Mouse (Mus musculus) stomach, embryonic 16.5 days (tissue): Measurements from ENCODE around the gene Dmwd. TPM values are rescaled to one million over a fixed set of nuclear protein-coding genes. Genes with fewer than 3 reads are reported as not detected.
A peak's percentile ranks its signal among the peaks of the same experiment; 100 is the strongest.

Source experiments
- ATAC-seq: fragments of 200-750 bp; cut with Nextera tagmentation; 2 replicates; pipeline ENCODE4 v1.8.0; 2017; ENCODE audit warnings: moderate number of reproducible peaks, moderate TSS enrichment; ENCODE audit not compliant: insufficient read depth, low FRiP score
- H3K27ac ChIP-seq: fragments of 300-500 bp; sonication (generic); 2 replicates; pipeline ENCODE4 v1.5.1; 2014; ENCODE audit warnings: low read length
- H3K27me3 ChIP-seq: fragments of 300-500 bp; sonication (generic); 2 replicates; pipeline ENCODE4 v1.6.1; 2014; ENCODE audit warnings: low read length, control low read depth, mixed read lengths; ENCODE audit not compliant: control insufficient read depth, insufficient read depth
- H3K36me3 ChIP-seq: fragments of 300-500 bp; sonication (generic); 2 replicates; pipeline ENCODE4 v1.6.1; 2014; ENCODE audit warnings: low read length; ENCODE audit not compliant: control insufficient read depth, insufficient read depth
- H3K4me1 ChIP-seq: fragments of 300-500 bp; sonication (generic); 2 replicates; pipeline ENCODE4 v1.6.1; 2014; ENCODE audit warnings: low read length, control low read depth, mixed read lengths; ENCODE audit not compliant: control insufficient read depth, insufficient read depth
- H3K4me2 ChIP-seq: fragments of 300-500 bp; sonication (generic); 2 replicates; pipeline ENCODE4 v1.6.1; 2014; ENCODE audit warnings: low read depth, low read length, mixed read lengths
- H3K4me3 ChIP-seq: fragments of 300-500 bp; sonication (generic); replicated peaks from 2 replicates; pipeline ENCODE4 v1.5.1; 2014; ENCODE audit warnings: mild to moderate bottlenecking, low read length
- H3K9ac ChIP-seq: fragments of 300-500 bp; sonication (generic); 2 replicates; pipeline ENCODE4 v1.6.1; 2014; ENCODE audit warnings: low read length
- H3K9me3 ChIP-seq: fragments of 300-500 bp; sonication (generic); replicated peaks from 2 replicates; pipeline ENCODE4 v1.6.1; 2016; ENCODE audit warnings: low read length, control low read depth; ENCODE audit not compliant: control insufficient read depth
- WGBS: fragments of 180-500 bp; shearing (Covaris S2); extraction: QIAGEN DNeasy Blood & Tissue Kit; methylation state at CpG from one replicate; pipeline ENCODE4 v1.1.7; 2014; 5-methylcytosine and 5-hydroxymethylcytosine counted together
- polyA plus RNA-seq: library from polyadenylated mRNA; unstranded; fragments of >200 nt; fragmentation: Nextera tagmentation; extraction: Ambion mirVana; gene quantifications from 2 replicates; pipeline ENCODE4 v1.2.1, GENCODE M21; 2015

Gene Dmwd
- polyA plus RNA-seq, 1 experiment from 2014 or later: 8.3 TPM

GRCm38 (mm10) chr7:19077761-19078160, 1.7 kb downstream of the Dmwd start:
- peaks cover 11% of the 10 kb centered on the region; the same call in 1 of the 2 replicates for H3K36me3 ChIP-seq
- 69% methylated on average over 14 of the region's 14 CpGs for WGBS
- no peak overlapping the region for H3K27ac ChIP-seq
- H3K4me3 ChIP-seq: peak overlapping the region; percentile 81
- no peaks in the 10 kb centered on the region for H3K9me3 ChIP-seq
- H3K9ac ChIP-seq: peak overlapping the region; percentile 96; the same call in 1 of the 2 replicates
- H3K4me1 ChIP-seq: peaks cover 29% of the 10 kb centered on the region
- peak overlapping the region; percentile 87 for H3K4me2 ChIP-seq
- H3K27me3 ChIP-seq: no peaks in the 10 kb centered on the region
- no peak for ATAC-seq

DNA sequence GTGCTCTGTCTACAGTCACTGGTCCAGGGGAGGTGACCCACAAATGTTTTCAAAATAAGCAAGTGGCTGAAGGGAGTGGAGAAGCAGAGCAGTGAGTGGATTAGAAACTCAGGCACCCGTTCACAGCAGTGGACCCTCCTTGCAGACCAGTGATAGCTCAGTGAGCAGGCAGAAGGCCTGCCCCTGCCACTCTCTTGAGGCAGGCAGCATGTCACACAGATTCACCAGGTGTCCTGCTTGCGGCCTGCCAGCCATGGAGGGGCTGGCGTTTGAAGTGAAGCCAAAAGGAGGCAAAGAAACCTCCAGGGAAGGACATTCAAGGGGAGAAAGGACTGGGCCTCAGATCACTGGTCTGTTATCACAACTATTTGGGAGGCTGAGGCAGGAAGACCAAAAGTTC, 2.7 kb downstream of the Dmwd start:
- WGBS: 86% methylated on average over 3 of the region's 3 CpGs
- Histone ChIP-seq H3K36me3 (peaks cover 11% of the 10 kb centered on the region; the same call in 1 of the 2 replicates), H3K4me2 (no peak overlapping the region), H3K4me3 (no peak overlapping the region), H3K4me1 (peaks cover 39% of the 10 kb centered on the region), H3K27me3 (no peaks in the 10 kb centered on the region), H3K27ac (no peak overlapping the region), H3K9me3 (no peaks in the 10 kb centered on the region), H3K9ac (no peak overlapping the region)
- ATAC-seq: no peak

DNA sequence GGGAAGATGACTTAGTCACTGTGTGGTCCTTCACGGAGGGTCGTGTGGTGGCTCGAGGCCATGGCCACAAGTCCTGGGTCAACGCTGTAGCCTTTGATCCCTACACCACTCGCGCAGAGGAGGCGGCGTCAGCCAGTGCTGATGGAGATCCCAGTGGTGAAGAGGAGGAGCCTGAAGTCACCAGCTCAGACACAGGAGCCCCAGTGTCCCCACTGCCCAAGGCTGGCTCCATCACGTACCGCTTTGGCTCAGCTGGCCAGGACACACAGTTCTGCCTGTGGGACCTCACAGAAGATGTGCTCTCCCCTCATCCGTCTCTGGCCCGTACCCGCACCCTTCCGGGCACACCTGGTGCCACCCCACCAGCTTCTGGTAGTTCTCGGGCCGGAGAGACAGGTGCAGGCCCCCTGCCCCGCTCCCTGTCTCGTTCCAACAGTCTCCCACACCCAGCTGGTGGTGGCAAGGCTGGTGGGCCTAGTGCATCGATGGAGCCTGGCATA, 4.5 kb downstream of the Dmwd start:
- H3K27ac ChIP-seq: no peak overlapping the region
- no peak overlapping the region for H3K4me2 ChIP-seq
- H3K9ac ChIP-seq: no peak overlapping the region
- H3K27me3 ChIP-seq: no peaks in the 10 kb centered on the region
- peaks cover 54% of the 10 kb centered on the region for H3K4me1 ChIP-seq
- H3K9me3 ChIP-seq: no peaks in the 10 kb centered on the region
- ATAC-seq: no peak
- WGBS: 87% methylated on average over 19 of the region's 19 CpGs
- peaks cover 11% of the 10 kb centered on the region; the same call in 1 of the 2 replicates for H3K36me3 ChIP-seq
- H3K4me3 ChIP-seq: no peak overlapping the region

DNA sequence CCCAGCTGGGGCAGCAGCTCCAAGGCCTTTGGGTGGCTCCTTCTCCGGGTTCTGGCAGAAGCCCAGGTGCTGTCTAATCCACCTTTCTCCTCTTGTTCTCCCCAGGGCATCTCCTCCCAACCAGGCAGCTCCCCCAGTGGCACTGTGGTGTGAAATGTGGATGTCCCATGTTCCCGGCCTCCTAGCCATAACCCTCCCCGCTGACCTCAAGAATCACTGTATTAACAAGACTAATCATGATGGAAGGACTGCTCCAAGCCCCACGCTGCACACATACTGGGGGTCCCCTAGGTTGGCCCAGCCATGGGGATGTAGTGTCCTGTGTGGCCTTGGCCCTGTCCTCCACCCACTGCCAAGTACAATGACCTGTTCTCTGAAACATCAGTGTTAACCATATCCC, 6.1 kb downstream of the Dmwd start:
- Histone ChIP-seq H3K36me3 (peaks cover 15% of the 10 kb centered on the region; the same call in 1 of the 2 replicates), H3K4me1 (peaks cover 61% of the 10 kb centered on the region), H3K27me3 (no peaks in the 10 kb centered on the region), H3K4me2 (no peak overlapping the region), H3K9me3 (no peaks in the 10 kb centered on the region), H3K27ac (peak overlapping the region; percentile 45), H3K4me3 (no peak overlapping the region), H3K9ac (no peak overlapping the region)
- WGBS: 79% methylated on average over 4 of the region's 4 CpGs
- ATAC-seq: no peak

DNA sequence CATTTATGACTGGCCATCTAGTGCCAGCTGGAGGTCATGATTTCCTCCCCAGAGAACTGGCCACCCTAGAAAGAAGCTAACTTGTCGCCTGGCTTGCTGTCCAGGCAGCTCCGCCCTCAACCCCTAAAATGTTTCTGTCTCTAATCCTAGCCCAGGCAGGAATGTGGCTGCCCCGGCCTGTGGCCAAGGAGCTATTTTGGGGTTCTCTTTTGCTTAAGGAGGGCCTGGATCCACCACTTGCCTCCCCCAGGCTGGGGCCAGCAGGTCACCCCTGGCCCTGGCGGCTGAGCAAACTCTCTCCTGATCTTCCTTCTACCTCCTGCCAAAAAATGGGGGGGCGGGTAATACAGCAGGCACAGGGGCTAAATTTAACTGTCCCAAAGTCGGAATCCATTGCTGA, 7.1 kb downstream of the Dmwd start:
- whole genome bisulfite sequencing: 31% methylated on average over 6 of the region's 6 CpGs

DNA sequence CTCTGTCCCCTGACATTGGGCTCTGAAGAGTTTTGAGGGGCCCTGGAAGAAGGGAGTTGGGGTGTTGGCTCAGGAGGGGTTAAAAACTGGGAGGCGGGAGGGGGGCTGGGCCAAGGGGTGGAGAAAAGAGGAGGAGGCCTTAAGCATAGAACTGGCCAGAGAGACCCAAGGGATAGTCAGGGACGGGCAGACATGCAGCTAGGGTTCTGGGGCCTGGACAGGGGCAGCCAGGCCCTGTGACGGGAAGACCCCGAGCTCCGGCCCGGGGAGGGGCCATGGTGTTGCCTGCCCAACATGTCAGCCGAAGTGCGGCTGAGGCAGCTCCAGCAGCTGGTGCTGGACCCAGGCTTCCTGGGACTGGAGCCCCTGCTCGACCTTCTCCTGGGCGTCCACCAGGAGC, 7.7 kb downstream of the Dmwd start, which contains the start of gene Dmpk:
Gene Dmpk (plus strand): TSS at position 149 of the 400 bp plus-strand sequence.
- H3K4me1 ChIP-seq: peaks cover 53% of the 10 kb centered on the region
- ATAC-seq: peak; percentile 60; the same call in 1 of the 2 replicates
- peak within 1 kb of the TSS; percentile 52 for H3K4me3 ChIP-seq
- no peaks in the 10 kb centered on the region for H3K9me3 ChIP-seq
- peak within 1 kb of the TSS; percentile 80 for H3K27ac ChIP-seq
- 25% methylated on average over 10 of the region's 10 CpGs for WGBS
- no peaks in the 10 kb centered on the region for H3K27me3 ChIP-seq
- H3K9ac ChIP-seq: peak within 1 kb of the TSS; percentile 74
- peak within 1 kb of the TSS; percentile 60 for H3K4me2 ChIP-seq
- peaks cover 23% of the 10 kb centered on the region for H3K36me3 ChIP-seq

More for the DNA sequence above, 7.1 kb downstream of the Dmwd start:
- no peaks in the 10 kb centered on the region for H3K27me3 ChIP-seq
- peak; percentile 6; the same call in 1 of the 2 replicates for ATAC-seq
- peak overlapping the region; percentile 60 for H3K4me2 ChIP-seq
- no peaks in the 10 kb centered on the region for H3K9me3 ChIP-seq
- H3K4me1 ChIP-seq: peaks cover 53% of the 10 kb centered on the region
- H3K27ac ChIP-seq: peak overlapping the region; percentile 45
- peaks cover 16% of the 10 kb centered on the region; the same call in 1 of the 2 replicates for H3K36me3 ChIP-seq
- H3K9ac ChIP-seq: peak overlapping the region; percentile 24; the same call in 1 of the 2 replicates
- peak overlapping the region; percentile 52; the same call in 1 of the 2 replicates for H3K4me3 ChIP-seq

GRCm38 (mm10) chr7:19084277-19084771, 8.3 kb downstream of the Dmwd start:
- no peaks in the 10 kb centered on the region for H3K27me3 ChIP-seq
- H3K36me3 ChIP-seq: peaks cover 28% of the 10 kb centered on the region
- peak overlapping the region; percentile 60 for H3K4me2 ChIP-seq
- H3K9me3 ChIP-seq: no peaks in the 10 kb centered on the region
- H3K4me1 ChIP-seq: peaks cover 53% of the 10 kb centered on the region
- H3K27ac ChIP-seq: peak overlapping the region; percentile 80
- WGBS: 45% methylated on average over 6 of the region's 6 CpGs
- H3K4me3 ChIP-seq: peak overlapping the region; percentile 52
- peak overlapping the region; percentile 74 for H3K9ac ChIP-seq
- ATAC-seq: peak; percentile 2; the same call in 1 of the 2 replicates

- Histone ChIP-seq H3K27me3 (no peaks in the 10 kb centered on the region), H3K4me3 (peak overlapping the region; percentile 52), H3K36me3 (peaks cover 28% of the 10 kb centered on the region), H3K4me2 (peak overlapping the region; percentile 60), H3K9me3 (no peaks in the 10 kb centered on the region), H3K27ac (peak overlapping the region; percentile 80), H3K9ac (peak overlapping the region; percentile 74), H3K4me1 (peaks cover 53% of the 10 kb centered on the region)
- ATAC-seq: no peak
- 21% methylated on average over 9 of the region's 9 CpGs for WGBS
Measured at GRCm38 (mm10) chr7:19084921-19085473, 9.0 kb downstream of the Dmwd start.

DNA sequence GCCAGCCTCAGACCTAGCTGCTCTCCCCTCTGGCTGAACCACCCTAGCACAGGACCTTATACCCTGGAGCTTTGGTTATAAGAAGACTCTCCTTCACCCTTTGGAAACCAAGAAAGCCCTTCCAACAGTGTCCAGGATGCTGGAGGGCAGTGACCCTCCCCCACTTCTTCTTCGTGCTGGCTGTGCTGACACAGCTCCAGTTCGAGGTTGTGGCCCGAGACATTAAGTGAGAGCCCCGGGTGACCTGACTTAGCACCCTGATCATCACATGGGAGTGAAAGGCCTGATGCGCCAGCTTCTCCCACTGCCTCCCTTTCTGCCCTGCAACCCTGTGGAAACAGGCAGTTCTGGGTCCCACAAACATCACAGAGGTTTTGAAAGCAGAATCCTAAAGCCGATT, 9.5 kb downstream of the Dmwd start:
- peak overlapping the region; percentile 52 for H3K4me3 ChIP-seq
- 15% methylated on average over 6 of the region's 6 CpGs for WGBS
- H3K27me3 ChIP-seq: no peaks in the 10 kb centered on the region
- peak overlapping the region; percentile 74 for H3K9ac ChIP-seq
- H3K4me1 ChIP-seq: peaks cover 53% of the 10 kb centered on the region
- ATAC-seq: no peak
- H3K36me3 ChIP-seq: peaks cover 23% of the 10 kb centered on the region; the same call in 1 of the 2 replicates
- peak overlapping the region; percentile 60 for H3K4me2 ChIP-seq
- peak overlapping the region; percentile 80 for H3K27ac ChIP-seq
- H3K9me3 ChIP-seq: no peaks in the 10 kb centered on the region
